Mouse (Mus musculus) limb, embryonic 11.5 days (tissue): ENCODE results near the gene Hs6st3. TPM values are rescaled to one million over a fixed set of nuclear protein-coding genes. Genes with fewer than 3 reads are reported as not detected.

Experiments used
- ATAC-seq: fragments of 200-750 bp; cut with Nextera tagmentation; 2 replicates; pipeline ENCODE4 v1.8.0; 2017; ENCODE audit warnings: low read depth; ENCODE audit not compliant: insufficient number of reproducible peaks, low FRiP score, low TSS enrichment
- DNase-seq: peaks from one replicate; pipeline ENCODE4 v3.0.0-alpha.2; 2015; ENCODE audit warnings: low spot score
- H3K27ac ChIP-seq: fragments of 300-500 bp; sonication (generic); replicated peaks from 2 replicates; pipeline ENCODE4 v1.5.1; 2014; ENCODE audit warnings: low read depth, mild to moderate bottlenecking, low read length
- H3K27me3 ChIP-seq: fragments of 300-500 bp; sonication (generic); 2 replicates; pipeline ENCODE4 v1.6.1; 2014; ENCODE audit warnings: mild to moderate bottlenecking, low read length, mixed read lengths; ENCODE audit not compliant: control insufficient read depth, insufficient read depth
- H3K36me3 ChIP-seq: fragments of 300-500 bp; sonication (generic); 2 replicates; pipeline ENCODE4 v1.6.1; 2014; ENCODE audit warnings: mild to moderate bottlenecking, low read length, moderate library complexity, mixed read lengths; ENCODE audit not compliant: control insufficient read depth, insufficient read depth
- H3K4me1 ChIP-seq: fragments of 300-500 bp; sonication (generic); 2 replicates; pipeline ENCODE4 v1.6.1; 2014; ENCODE audit warnings: low read length, mixed read lengths; ENCODE audit not compliant: control insufficient read depth, insufficient read depth
- H3K4me2 ChIP-seq: fragments of 300-500 bp; sonication (generic); 2 replicates; pipeline ENCODE4 v1.6.1; 2014; ENCODE audit warnings: low read depth, mild to moderate bottlenecking, moderate library complexity; ENCODE audit not compliant: severe bottlenecking
- H3K4me3 ChIP-seq: fragments of 300-500 bp; sonication (generic); 2 replicates; pipeline ENCODE4 v1.5.1; 2014; ENCODE audit warnings: low read depth, low read length
- H3K9ac ChIP-seq: fragments of 300-500 bp; sonication (generic); 2 replicates; pipeline ENCODE4 v1.6.1; 2014; ENCODE audit warnings: mild to moderate bottlenecking, low read length
- H3K9me3 ChIP-seq: fragments of 300-500 bp; sonication (generic); 2 replicates; pipeline ENCODE4 v1.6.1; 2016; ENCODE audit warnings: low read length; ENCODE audit not compliant: control insufficient read depth
- WGBS: fragments of 180-500 bp; shearing (Covaris S2); extraction: QIAGEN DNeasy Blood & Tissue Kit; methylation state at CpG from one replicate; pipeline ENCODE4 v1.1.7; 2014; 5-methylcytosine and 5-hydroxymethylcytosine counted together
- polyA plus RNA-seq: library from polyadenylated mRNA; unstranded; fragments of >200 nt; fragmentation: Nextera tagmentation; extraction: Ambion mirVana; gene quantifications from 2 replicates; pipeline ENCODE4 v1.2.1, GENCODE M21; 2014

The Hs6st3 gene
- polyA plus RNA-seq, 1 experiment from 2014 or later, result 0.17 TPM

GRCm38 (mm10) chr14:119643840-119644239 lies 505.7 kb downstream of the Hs6st3 start:
- DNase-seq, result no peak
- Histone ChIP-seq H3K36me3 (no peaks in the 10 kb centered on the region), H3K4me3 (no peak overlapping the region), H3K27ac (no peak overlapping the region), H3K4me2 (no peak overlapping the region), H3K4me1 (no peaks in the 10 kb centered on the region), H3K27me3 (no peaks in the 10 kb centered on the region), H3K9me3 (no peaks in the 10 kb centered on the region), H3K9ac (no peak overlapping the region)
- ATAC-seq, result no peak
- WGBS, result 94% methylated on average over 12 of the region's 12 CpGs

- DNase-seq, result no peak
- WGBS, result 65% methylated on average over 2 of the region's 2 CpGs
- Histone ChIP-seq H3K4me1 (no peaks in the 10 kb centered on the region), H3K27me3 (no peaks in the 10 kb centered on the region), H3K27ac (no peak overlapping the region), H3K9ac (no peak overlapping the region), H3K4me3 (no peak overlapping the region), H3K4me2 (no peak overlapping the region), H3K36me3 (no peaks in the 10 kb centered on the region), H3K9me3 (no peaks in the 10 kb centered on the region)
- no peak for ATAC-seq
Observed at GRCm38 (mm10) chr14:119656936-119657335, 518.8 kb downstream of the Hs6st3 start.

GRCm38 (mm10) chr14:119665741-119666141 lies 527.6 kb downstream of the Hs6st3 start:
- no peaks in the 10 kb centered on the region for H3K4me1 ChIP-seq
- H3K27ac ChIP-seq, result no peak overlapping the region
- ATAC-seq, result no peak
- H3K36me3 ChIP-seq, result no peaks in the 10 kb centered on the region
- no peaks in the 10 kb centered on the region for H3K9me3 ChIP-seq
- no peaks in the 10 kb centered on the region for H3K27me3 ChIP-seq
- no peak overlapping the region for H3K4me3 ChIP-seq
- no peak overlapping the region for H3K4me2 ChIP-seq
- H3K9ac ChIP-seq, result 0 out of 2 replicates have a peak overlapping the region, but pooled peaks have one; percentile 9
- 87% methylated on average over 5 of the region's 5 CpGs for WGBS
- no peak for DNase-seq

- no peak for DNase-seq
- Histone ChIP-seq H3K27me3 (no peaks in the 10 kb centered on the region), H3K36me3 (no peaks in the 10 kb centered on the region), H3K4me1 (no peaks in the 10 kb centered on the region), H3K9me3 (no peaks in the 10 kb centered on the region), H3K27ac (no peak overlapping the region), H3K9ac (no peak overlapping the region), H3K4me2 (no peak overlapping the region), H3K4me3 (no peak overlapping the region)
- no peak for ATAC-seq
- WGBS, result 92% methylated on average over 1 of the region's 1 CpGs
Observed at GRCm38 (mm10) chr14:119667421-119667820, 529.3 kb downstream of the Hs6st3 start.

GRCm38 (mm10) chr14:119670836-119671587 lies 532.9 kb downstream of the Hs6st3 start:
- WGBS, result 89% methylated on average over 16 of the region's 16 CpGs
- no peak overlapping the region for H3K9ac ChIP-seq
- DNase-seq (no peak), ATAC-seq (no peak)
- H3K4me3 ChIP-seq, result no peak overlapping the region
- H3K27me3 ChIP-seq, result no peaks in the 10 kb centered on the region
- no peaks in the 10 kb centered on the region for H3K9me3 ChIP-seq
- H3K4me1 ChIP-seq, result no peaks in the 10 kb centered on the region
- no peak overlapping the region for H3K4me2 ChIP-seq
- no peaks in the 10 kb centered on the region for H3K36me3 ChIP-seq
- H3K27ac ChIP-seq, result no peak overlapping the region

- WGBS, result 89% methylated on average over 11 of the region's 11 CpGs
- no peak overlapping the region for H3K9ac ChIP-seq
- H3K4me2 ChIP-seq, result no peak overlapping the region
- no peaks in the 10 kb centered on the region for H3K4me1 ChIP-seq
- ATAC-seq (no peak), DNase-seq (no peak)
- H3K27ac ChIP-seq, result no peak overlapping the region
- H3K27me3 ChIP-seq, result no peaks in the 10 kb centered on the region
- no peaks in the 10 kb centered on the region for H3K36me3 ChIP-seq
- H3K9me3 ChIP-seq, result no peaks in the 10 kb centered on the region
- no peak overlapping the region for H3K4me3 ChIP-seq
Observed at GRCm38 (mm10) chr14:119678574-119678973, 540.4 kb downstream of the Hs6st3 start.

GRCm38 (mm10) chr14:119680052-119680451 lies 541.9 kb downstream of the Hs6st3 start:
- DNase-seq (no peak), ATAC-seq (no peak)
- Histone ChIP-seq H3K4me3 (no peak overlapping the region), H3K27ac (no peak overlapping the region), H3K9me3 (no peaks in the 10 kb centered on the region), H3K36me3 (no peaks in the 10 kb centered on the region), H3K9ac (no peak overlapping the region), H3K4me1 (no peaks in the 10 kb centered on the region), H3K27me3 (no peaks in the 10 kb centered on the region), H3K4me2 (no peak overlapping the region)
- 88% methylated on average over 4 of the region's 4 CpGs for WGBS

GRCm38 (mm10) chr14:119687885-119688284 lies 549.7 kb downstream of the Hs6st3 start:
- Histone ChIP-seq H3K27me3 (no peaks in the 10 kb centered on the region), H3K9me3 (no peaks in the 10 kb centered on the region), H3K4me3 (no peak overlapping the region), H3K4me1 (no peaks in the 10 kb centered on the region), H3K36me3 (no peaks in the 10 kb centered on the region), H3K27ac (no peak overlapping the region), H3K9ac (no peak overlapping the region), H3K4me2 (no peak overlapping the region)
- ATAC-seq, result peak; percentile 67; the same call in 1 of the 2 replicates
- WGBS, result 83% methylated on average over 2 of the region's 2 CpGs
- DNase-seq, result no peak

- 81% methylated on average over 4 of the region's 4 CpGs for whole genome bisulfite sequencing
- no peak for ATAC-seq
- no peaks in the 10 kb centered on the region for H3K4me1 ChIP-seq
Observed at GRCm38 (mm10) chr14:119699982-119700381, 561.8 kb downstream of the Hs6st3 start.

More at GRCm38 (mm10) chr14:119699982-119700381, 561.8 kb downstream of the Hs6st3 start:
- H3K9ac ChIP-seq, result no peak overlapping the region
- H3K27me3 ChIP-seq, result no peaks in the 10 kb centered on the region
- H3K36me3 ChIP-seq, result no peaks in the 10 kb centered on the region
- no peaks in the 10 kb centered on the region for H3K9me3 ChIP-seq
- H3K4me2 ChIP-seq, result no peak overlapping the region
- H3K27ac ChIP-seq, result no peak overlapping the region
- DNase-seq, result no peak
- no peak overlapping the region for H3K4me3 ChIP-seq
